Mouse (Mus musculus): ENCODE measurements at regions not wholly inside any gene's neighbourhood (a gene's known extent, or its start where the extent isn't known, plus 50 kb on each side); places are given as distances from the start of the nearest gene placed in this dataset.

DNA sequence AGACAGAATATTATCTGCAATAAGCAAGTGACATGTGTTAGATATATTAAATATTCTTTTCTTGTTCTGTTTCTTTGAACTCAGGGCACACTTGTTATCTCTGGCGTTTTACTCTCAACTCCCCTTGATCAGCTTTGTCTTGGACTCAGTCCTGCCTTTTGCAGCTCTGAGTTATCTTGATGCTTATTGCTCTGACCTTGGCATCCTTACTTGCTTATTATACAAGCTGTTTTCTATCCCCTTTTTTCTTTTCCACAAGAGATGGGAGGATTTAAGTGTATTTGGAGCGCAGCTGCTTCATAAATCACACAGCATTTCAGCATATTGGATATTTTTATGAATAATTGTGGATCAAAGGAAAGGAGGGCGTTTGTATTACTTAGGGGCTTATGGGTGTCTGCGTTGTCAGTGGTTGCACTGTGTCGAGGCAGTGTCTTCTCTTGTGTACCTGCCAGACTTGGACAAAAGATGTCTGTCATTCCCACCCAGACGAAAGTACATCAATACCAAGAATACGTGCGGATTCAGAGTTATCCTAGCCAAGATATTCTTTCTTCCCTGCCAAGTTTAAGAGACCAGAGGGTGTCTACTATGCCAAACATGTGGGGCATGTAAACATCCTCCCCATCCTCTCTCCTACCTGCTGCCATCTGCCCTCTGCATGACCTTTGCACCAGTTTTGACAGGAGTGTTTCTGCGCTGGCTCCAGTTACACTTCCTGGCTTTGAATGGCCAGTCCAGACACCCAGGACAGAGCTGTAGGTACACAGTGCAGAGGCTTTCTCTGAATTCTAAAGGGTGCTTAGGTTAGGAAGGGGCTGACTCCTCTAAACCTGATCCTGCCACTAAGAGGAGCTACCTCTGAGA lies 709.3 kb upstream of the Slit2 start:
- no peak overlapping the region for H3K4me3 ChIP-seq
- H3K4me1 ChIP-seq (replicated peaks), result 0 out of 2 replicates have a peak, but pooled peaks cover 6% of the 10 kb centered on the region
- H3K9ac ChIP-seq, result no peak overlapping the region
- 69% methylated on average over 9 of the region's 9 CpGs for WGBS
- ATAC-seq (ENCODE audit: low read depth), result no peak
- H3K9me3 ChIP-seq, result no peaks in the 10 kb centered on the region
- no peak overlapping the region for H3K27ac ChIP-seq (replicated peaks)
- H3K36me3 ChIP-seq, result no peaks in the 10 kb centered on the region
- H3K27me3 ChIP-seq, result no peaks in the 10 kb centered on the region
- no peak overlapping the region for H3K4me2 ChIP-seq

DNA sequence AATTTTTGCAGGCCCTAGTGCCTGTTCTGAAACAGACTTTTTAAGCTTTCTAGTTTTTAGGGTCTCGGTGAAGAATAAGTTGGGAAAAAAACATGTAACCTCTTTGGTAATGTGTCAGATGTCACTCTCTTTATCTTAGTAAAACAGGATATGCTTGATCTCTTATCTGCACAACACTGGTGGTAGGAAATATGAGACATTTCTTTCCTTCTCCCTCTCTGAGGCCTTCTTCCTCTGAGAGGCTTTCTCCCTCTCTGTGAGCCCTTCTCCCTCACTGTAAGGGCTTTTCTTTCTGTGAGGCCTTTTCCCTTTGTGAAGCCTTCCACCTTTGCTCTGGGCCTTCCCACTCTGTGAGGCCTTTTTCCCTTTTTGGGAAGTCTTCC lies 708.7 kb upstream of the Slit2 start:
- Histone ChIP-seq H3K4me3 (no peak overlapping the region), H3K9me3 (no peaks in the 10 kb centered on the region), H3K4me1 (replicated peaks) (0 out of 2 replicates have a peak, but pooled peaks cover 6% of the 10 kb centered on the region), H3K9ac (no peak overlapping the region), H3K27ac (replicated peaks) (no peak overlapping the region), H3K36me3 (no peaks in the 10 kb centered on the region), H3K4me2 (no peak overlapping the region), H3K27me3 (no peaks in the 10 kb centered on the region)
- ATAC-seq (ENCODE audit: low read depth), result no peak
- 79% methylated on average over 1 of the region's 1 CpGs for WGBS

DNA sequence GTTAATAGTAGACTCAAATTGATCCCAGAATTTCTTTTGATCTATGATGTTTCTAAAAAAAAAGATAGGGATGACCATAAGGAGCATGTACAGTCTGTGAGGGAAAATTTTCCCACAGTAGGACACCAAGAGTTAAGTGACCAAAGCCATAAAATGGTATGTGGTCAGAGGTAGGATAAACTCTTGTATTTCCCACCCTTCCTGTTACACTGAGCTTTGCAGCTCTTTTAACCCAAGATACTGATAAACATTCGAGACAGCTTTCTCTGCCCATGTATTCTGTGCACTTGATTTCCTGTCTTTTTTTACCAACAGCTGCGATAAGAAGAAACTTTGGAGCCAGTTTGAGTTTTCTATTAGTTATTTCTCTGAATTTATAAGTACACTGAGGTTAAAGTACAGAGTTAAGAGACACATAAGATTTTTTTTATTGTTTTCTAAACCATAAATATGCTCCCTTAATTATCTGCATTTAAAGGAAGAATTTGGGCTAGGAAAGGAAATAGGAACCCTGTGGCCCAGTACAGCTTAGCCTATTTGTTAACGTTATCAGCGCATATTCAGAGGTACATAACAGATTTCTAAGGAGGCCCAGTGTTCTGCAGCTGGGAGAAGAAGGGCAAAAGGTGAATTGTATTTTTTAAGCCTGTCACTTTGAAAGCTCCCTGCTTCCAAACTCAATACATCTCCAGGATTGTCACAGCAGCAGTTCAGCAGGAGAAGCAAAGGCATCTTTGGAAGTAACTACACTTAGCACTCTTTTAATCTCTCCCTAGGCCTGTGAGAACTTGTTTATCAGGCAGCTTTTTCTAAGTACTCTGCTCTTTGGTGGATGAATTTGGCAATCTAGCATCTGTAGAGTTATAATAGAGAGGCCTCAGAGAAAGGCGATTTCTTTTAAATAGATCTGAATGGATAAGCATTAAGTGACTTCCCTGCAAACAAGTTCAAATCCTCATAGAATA lies 706.4 kb upstream of the Slit2 start:
- Histone ChIP-seq H3K36me3 (no peaks in the 10 kb centered on the region), H3K4me2 (no peak overlapping the region), H3K27me3 (no peaks in the 10 kb centered on the region), H3K9ac (no peak overlapping the region), H3K4me1 (replicated peaks) (0 out of 2 replicates have a peak, but pooled peaks cover 6% of the 10 kb centered on the region), H3K4me3 (no peak overlapping the region), H3K27ac (replicated peaks) (no peak overlapping the region), H3K9me3 (no peaks in the 10 kb centered on the region)
- ATAC-seq (ENCODE audit: low read depth), result no peak
- 51% methylated on average over 5 of the region's 5 CpGs for WGBS

DNA sequence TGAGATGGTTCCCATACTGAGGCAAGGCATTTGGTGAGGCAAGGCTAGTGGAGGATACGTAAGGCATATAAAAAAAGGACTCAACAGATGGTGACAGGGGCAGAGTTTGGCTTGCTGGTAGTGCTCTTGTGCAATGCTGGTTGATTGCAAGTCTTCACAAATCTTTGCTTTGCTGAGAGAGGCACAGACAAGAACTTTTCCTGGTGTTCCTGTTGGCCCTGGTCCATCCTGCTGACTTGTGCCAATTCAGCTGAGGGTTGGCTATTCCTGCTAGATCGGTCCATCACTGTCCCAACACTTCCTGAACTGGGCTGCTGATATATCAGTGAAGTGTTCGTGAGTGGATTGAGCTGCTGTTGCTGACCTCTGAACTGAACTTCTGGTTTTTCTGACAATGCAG lies 703.3 kb upstream of the Slit2 start:
- Histone ChIP-seq H3K9me3 (no peaks in the 10 kb centered on the region), H3K27me3 (no peaks in the 10 kb centered on the region), H3K9ac (no peak overlapping the region), H3K27ac (replicated peaks) (no peak overlapping the region), H3K36me3 (no peaks in the 10 kb centered on the region), H3K4me2 (no peak overlapping the region), H3K4me3 (no peak overlapping the region), H3K4me1 (replicated peaks) (0 out of 2 replicates have a peak, but pooled peaks cover 6% of the 10 kb centered on the region)
- ATAC-seq (ENCODE audit: low read depth), result no peak
- WGBS, result 93% methylated on average over 3 of the region's 3 CpGs

DNA sequence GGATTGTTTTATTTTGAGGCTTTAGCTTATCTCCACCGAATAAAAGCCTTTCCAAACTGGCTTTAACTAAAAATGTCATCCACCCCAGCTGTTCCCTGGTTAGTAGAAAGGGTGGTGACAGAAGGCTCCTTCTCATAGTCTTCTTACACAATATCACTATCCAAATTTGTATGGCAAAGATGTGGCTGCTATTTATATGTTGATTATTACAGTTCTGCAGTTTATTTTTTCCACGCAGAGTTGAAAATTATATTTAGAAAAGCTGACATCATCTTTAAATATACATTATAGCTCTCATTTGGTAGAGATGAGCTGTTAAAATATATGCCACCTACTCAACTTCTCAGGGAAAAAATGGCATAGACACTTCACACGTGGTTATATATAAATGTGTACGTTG lies 683.3 kb upstream of the Slit2 start:
- H3K27me3 ChIP-seq, result no peaks in the 10 kb centered on the region
- no peak overlapping the region for H3K9ac ChIP-seq
- H3K36me3 ChIP-seq, result no peaks in the 10 kb centered on the region
- H3K4me2 ChIP-seq, result no peak overlapping the region
- ATAC-seq (ENCODE audit: low read depth), result no peak
- H3K27ac ChIP-seq (replicated peaks), result no peak overlapping the region
- H3K4me3 ChIP-seq, result no peak overlapping the region
- WGBS, result 86% methylated on average over 4 of the region's 4 CpGs
- no peaks in the 10 kb centered on the region for H3K9me3 ChIP-seq
- no peaks in the 10 kb centered on the region for H3K4me1 ChIP-seq (replicated peaks)

DNA sequence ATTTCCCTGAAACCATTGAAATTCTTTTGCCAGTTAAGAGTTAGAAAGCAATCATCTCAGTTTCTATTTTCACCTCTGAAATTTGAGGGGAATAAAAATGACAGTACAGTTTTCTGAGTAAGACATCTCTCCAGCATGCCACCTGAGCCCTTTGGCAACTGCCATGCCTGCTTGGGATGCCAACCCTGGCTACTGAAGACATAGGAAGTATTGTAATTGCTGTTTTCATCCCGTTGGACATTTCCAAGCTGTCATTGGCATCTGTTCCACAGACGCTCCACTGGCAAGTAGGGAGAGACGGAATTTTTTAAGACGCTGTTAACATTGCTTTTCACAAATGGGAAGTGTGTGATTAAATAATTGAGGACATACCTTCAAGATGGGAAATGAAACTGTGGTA lies 665.4 kb upstream of the Slit2 start:
- no peaks in the 10 kb centered on the region for H3K27me3 ChIP-seq
- H3K4me2 ChIP-seq, result no peak overlapping the region
- no peak overlapping the region for H3K4me3 ChIP-seq
- H3K27ac ChIP-seq (replicated peaks), result no peak overlapping the region
- no peaks in the 10 kb centered on the region for H3K36me3 ChIP-seq
- no peak overlapping the region for H3K9ac ChIP-seq
- WGBS, result 77% methylated on average over 4 of the region's 4 CpGs
- no peaks in the 10 kb centered on the region for H3K9me3 ChIP-seq
- ATAC-seq (ENCODE audit: low read depth), result no peak
- no peaks in the 10 kb centered on the region for H3K4me1 ChIP-seq (replicated peaks)

DNA sequence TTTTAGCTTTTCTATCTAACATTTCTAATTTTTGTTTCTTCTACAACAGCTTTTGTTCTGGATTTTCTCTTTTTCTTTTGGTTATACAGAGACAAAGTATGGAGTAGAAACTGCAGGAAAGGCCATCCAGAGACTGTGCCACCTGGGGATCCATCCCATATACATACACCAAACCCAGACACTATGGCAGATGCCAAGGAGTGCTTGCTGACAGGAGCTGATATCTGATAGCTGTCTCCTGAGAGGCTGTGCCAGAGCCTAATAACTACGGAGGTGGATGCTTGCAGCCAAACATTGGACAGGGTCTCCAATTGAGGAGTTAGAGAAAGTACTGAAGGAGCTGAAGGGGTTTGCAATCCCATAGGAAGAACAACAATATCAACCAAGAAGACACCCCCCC lies 664.8 kb upstream of the Slit2 start:
- 74% methylated on average over 1 of the region's 1 CpGs for WGBS
- H3K4me3 ChIP-seq, result no peak overlapping the region

DNA sequence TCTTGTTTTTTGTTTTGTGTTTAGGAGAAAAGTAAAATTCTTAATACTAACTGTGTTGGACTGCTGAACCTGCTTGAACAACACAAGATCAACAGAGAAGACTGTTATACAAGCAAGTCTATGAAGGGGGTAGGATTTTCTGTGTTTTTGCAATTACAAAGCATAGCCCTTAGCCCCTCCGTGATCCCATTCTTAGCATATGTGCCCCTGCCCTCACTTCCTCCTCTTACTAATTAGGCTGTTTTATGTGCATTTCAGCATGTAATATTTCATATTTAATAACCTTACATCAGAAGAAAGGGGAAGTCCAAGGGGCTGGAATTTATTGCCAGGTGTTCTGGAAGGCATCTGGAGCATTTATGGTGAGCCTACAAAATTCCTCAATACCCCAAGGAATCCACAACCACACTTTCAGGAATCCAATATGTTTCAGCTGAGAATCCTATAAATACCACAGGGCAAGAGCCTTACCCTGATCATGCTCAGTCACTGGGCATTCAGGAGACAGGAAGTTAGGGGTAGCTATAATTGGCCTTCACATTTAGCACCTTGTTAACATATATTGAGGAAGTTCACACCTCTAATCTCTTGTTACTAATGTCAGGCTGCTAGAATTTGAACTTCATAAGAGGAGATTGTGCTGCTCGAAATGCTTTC lies 660.3 kb upstream of the Slit2 start:
- H3K4me3 ChIP-seq, result no peak overlapping the region
- H3K4me1 ChIP-seq (replicated peaks), result no peaks in the 10 kb centered on the region
- H3K36me3 ChIP-seq, result no peaks in the 10 kb centered on the region
- no peak overlapping the region for H3K4me2 ChIP-seq
- no peak for ATAC-seq (ENCODE audit: low read depth)
- no peaks in the 10 kb centered on the region for H3K9me3 ChIP-seq
- H3K9ac ChIP-seq, result no peak overlapping the region
- no peaks in the 10 kb centered on the region for H3K27me3 ChIP-seq
- 80% methylated on average over 2 of the region's 2 CpGs for WGBS
- H3K27ac ChIP-seq (replicated peaks), result no peak overlapping the region

More for the DNA sequence above, 664.8 kb upstream of the Slit2 start:
- ATAC-seq (ENCODE audit: low read depth), result no peak
- Histone ChIP-seq H3K27me3 (no peaks in the 10 kb centered on the region), H3K27ac (replicated peaks) (no peak overlapping the region), H3K36me3 (no peaks in the 10 kb centered on the region), H3K4me2 (no peak overlapping the region), H3K9me3 (no peaks in the 10 kb centered on the region), H3K4me1 (replicated peaks) (no peaks in the 10 kb centered on the region), H3K9ac (no peak overlapping the region)

DNA sequence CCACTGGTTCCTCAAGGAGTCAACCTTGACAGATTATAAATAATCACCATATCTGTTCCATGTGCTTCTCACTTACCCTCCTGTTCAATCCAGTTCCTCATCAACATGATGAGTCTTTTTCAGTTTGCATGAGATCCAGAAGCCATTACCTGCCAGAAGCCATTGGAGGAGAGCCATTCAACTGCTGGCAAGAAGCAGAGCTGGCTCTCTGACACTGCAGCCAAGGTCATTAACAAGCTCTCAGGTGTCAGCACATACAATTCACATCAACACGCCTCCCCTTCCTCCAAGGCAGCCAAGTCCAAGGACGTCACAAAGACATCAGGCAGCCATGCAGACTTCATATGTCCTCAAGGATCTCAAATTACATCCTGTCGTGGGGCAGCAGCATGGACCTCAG lies 648.6 kb upstream of the Slit2 start:
- H3K9ac ChIP-seq, result no peak overlapping the region
- H3K4me1 ChIP-seq (replicated peaks), result no peaks in the 10 kb centered on the region
- no peak overlapping the region for H3K4me2 ChIP-seq
- H3K27ac ChIP-seq (replicated peaks), result no peak overlapping the region
- ATAC-seq (ENCODE audit: low read depth), result no peak
- no peak overlapping the region for H3K4me3 ChIP-seq
- no peaks in the 10 kb centered on the region for H3K9me3 ChIP-seq
- WGBS, result 79% methylated on average over 3 of the region's 3 CpGs
- H3K36me3 ChIP-seq, result no peaks in the 10 kb centered on the region
- H3K27me3 ChIP-seq, result no peaks in the 10 kb centered on the region

DNA sequence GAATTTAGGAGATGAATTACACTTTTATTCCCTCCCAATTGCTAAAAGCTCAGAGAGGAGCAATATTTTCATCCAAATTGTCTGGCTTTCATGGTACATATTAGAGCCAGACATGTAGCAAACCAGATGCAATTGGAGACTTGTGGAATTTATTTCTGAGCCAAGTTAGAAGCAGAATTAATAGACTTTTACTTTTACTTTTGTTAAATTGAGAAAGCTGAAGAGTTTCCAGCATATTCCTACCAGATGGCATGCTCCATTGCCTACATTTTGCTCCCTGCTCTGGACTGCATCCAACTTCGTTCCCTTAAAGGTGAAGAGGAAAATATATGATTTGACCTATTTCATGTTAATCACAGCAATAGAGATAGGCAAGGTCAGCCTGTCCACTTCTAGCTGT lies 646.4 kb upstream of the Slit2 start:
- H3K4me3 ChIP-seq, result no peak overlapping the region
- H3K9me3 ChIP-seq, result no peaks in the 10 kb centered on the region
- no peak for ATAC-seq (ENCODE audit: low read depth)
- H3K27me3 ChIP-seq, result no peaks in the 10 kb centered on the region
- no peak overlapping the region for H3K9ac ChIP-seq
- no peak overlapping the region for H3K27ac ChIP-seq (replicated peaks)
- H3K4me1 ChIP-seq (replicated peaks), result no peaks in the 10 kb centered on the region
- no peak overlapping the region for H3K4me2 ChIP-seq
- H3K36me3 ChIP-seq, result no peaks in the 10 kb centered on the region
- 69% methylated on average over 1 of the region's 1 CpGs for WGBS

DNA sequence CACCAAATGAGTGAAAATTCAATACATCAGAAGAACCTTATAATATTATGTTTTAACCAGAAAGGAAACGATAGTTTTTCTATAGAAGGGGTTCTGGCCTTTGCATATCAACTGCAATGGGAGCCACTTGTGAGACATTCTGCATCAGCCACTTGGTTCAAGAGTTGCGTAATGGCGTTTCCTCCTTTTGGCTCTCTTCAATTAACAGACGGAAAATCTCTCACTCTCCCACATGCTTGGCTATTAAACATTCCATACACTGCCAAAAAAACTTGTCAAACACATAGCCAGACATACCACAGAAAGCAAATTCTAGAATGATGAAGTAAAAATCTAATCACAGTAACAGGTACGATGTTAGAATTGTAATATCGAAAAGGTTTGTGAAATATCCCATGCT lies 643.1 kb upstream of the Slit2 start:
- ATAC-seq (ENCODE audit: low read depth), result no peak
- Histone ChIP-seq H3K27me3 (no peaks in the 10 kb centered on the region), H3K9me3 (no peaks in the 10 kb centered on the region), H3K36me3 (no peaks in the 10 kb centered on the region), H3K4me1 (replicated peaks) (no peaks in the 10 kb centered on the region), H3K9ac (no peak overlapping the region), H3K4me3 (no peak overlapping the region), H3K27ac (replicated peaks) (no peak overlapping the region), H3K4me2 (no peak overlapping the region)
- 93% methylated on average over 6 of the region's 6 CpGs for WGBS

DNA sequence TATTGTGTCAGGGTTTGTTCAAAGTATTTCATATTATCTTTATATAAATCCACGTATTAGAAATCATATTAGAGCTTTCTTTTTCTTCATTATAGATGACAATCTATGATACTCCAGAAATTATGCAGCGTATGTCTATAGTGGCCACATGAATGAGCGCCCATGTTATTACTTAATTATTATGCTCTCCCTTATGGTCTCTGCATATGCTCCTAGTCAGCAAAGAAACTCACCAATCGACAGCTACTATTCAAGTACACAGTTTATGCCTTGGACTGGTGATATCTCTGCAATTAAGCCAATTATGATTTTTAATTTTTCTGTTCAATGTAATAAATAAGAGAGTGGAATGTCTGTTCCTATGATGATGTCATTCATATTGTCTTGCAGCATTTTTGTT lies 612.8 kb upstream of the Slit2 start:
- Histone ChIP-seq H3K4me2 (no peak overlapping the region), H3K27me3 (no peaks in the 10 kb centered on the region), H3K27ac (replicated peaks) (no peak overlapping the region), H3K4me3 (no peak overlapping the region), H3K9ac (no peak overlapping the region), H3K9me3 (no peaks in the 10 kb centered on the region), H3K4me1 (replicated peaks) (no peaks in the 10 kb centered on the region), H3K36me3 (no peaks in the 10 kb centered on the region)
- no peak for ATAC-seq (ENCODE audit: low read depth)
- WGBS, result 85% methylated on average over 4 of the region's 4 CpGs

Data from neural tube, embryonic 13.5 days (tissue).